Mouse (Mus musculus): ENCODE measurements around the gene Epb41l5. TPM values are rescaled to one million over a fixed set of nuclear protein-coding genes. Genes with fewer than 3 reads are reported as not detected.
A peak's percentile ranks its signal among the peaks of the same experiment; 100 is the strongest.

Gene Epb41l5
- polyA plus RNA-seq, 1 experiment from 2014 or later: 25.5 TPM

DNA sequence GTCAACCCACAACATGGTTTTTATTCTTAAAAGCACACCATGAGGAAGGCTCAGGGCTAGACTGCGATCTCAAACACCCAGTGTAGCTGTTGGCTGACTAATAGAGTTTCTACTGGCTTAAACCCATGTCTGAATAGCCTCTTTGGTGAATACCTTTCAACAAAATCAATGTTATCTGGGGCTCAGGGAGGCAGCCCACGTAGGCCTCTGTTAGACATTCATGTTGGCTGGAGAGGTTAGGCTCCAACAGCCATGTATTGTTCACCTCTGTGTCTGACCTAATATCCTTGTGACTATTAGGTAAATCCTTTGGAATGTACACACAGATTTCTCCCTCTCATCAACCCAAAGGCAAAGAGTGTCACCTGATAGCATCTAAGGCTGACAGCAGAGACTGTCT, 112.7 kb downstream of the Epb41l5 start:
- Histone ChIP-seq H3K36me3 (replicated peaks; ENCODE audit: insufficient read depth, low read length) (no peaks in the 10 kb centered on the region), H3K9me3 (ENCODE audit: low read length) (no peaks in the 10 kb centered on the region), H3K4me2 (ENCODE audit: low read depth, low read length) (no peak overlapping the region), H3K4me1 (ENCODE audit: insufficient read depth) (peaks cover 8% of the 10 kb centered on the region), H3K27me3 (ENCODE audit: insufficient read depth, low read length) (no peaks in the 10 kb centered on the region), H3K4me3 (ENCODE audit: low read depth, low read length) (no peak overlapping the region), H3K9ac (replicated peaks) (no peak overlapping the region), H3K27ac (ENCODE audit: low read depth) (0 out of 2 replicates have a peak overlapping the region, but pooled peaks have one; percentile 16)
- WGBS (ENCODE audit: insufficient replicate concordance): 58% methylated on average over 2 of the region's 2 CpGs
- DNase-seq (no peak), ATAC-seq (no peak)
- no peak for TF ChIP-seq EP300 (IDR thresholded peaks at IDR 0.05; ENCODE audit: low read depth)
- no peak for TF ChIP-seq CTCF (IDR thresholded peaks at IDR 0.05; ENCODE audit: low read depth)

GRCm38 (mm10) chr1:119534341-119534740, 114.5 kb downstream of the Epb41l5 start:
- Histone ChIP-seq H3K4me1 (ENCODE audit: insufficient read depth) (peaks cover 8% of the 10 kb centered on the region), H3K9ac (replicated peaks) (no peak overlapping the region), H3K27me3 (ENCODE audit: insufficient read depth, low read length) (no peaks in the 10 kb centered on the region), H3K36me3 (replicated peaks; ENCODE audit: insufficient read depth, low read length) (no peaks in the 10 kb centered on the region), H3K4me3 (ENCODE audit: low read depth, low read length) (no peak overlapping the region), H3K9me3 (ENCODE audit: low read length) (0 out of 2 replicates have a peak, but pooled peaks cover under 1% of the 10 kb centered on the region), H3K4me2 (ENCODE audit: low read depth, low read length) (no peak overlapping the region), H3K27ac (ENCODE audit: low read depth) (no peak overlapping the region)
- TF ChIP-seq CTCF (IDR thresholded peaks at IDR 0.05; ENCODE audit: low read depth) (no peak), EP300 (IDR thresholded peaks at IDR 0.05; ENCODE audit: low read depth) (no peak)
- no peak for DNase-seq
- WGBS (ENCODE audit: insufficient replicate concordance): 63% methylated on average over 5 of the region's 5 CpGs
- peak; percentile 23; the same call in 1 of the 2 replicates for ATAC-seq

- Histone ChIP-seq H3K4me2 (ENCODE audit: low read depth, low read length) (no peak overlapping the region), H3K9me3 (ENCODE audit: low read length) (peaks cover 7% of the 10 kb centered on the region; the same call in 1 of the 2 replicates), H3K27ac (ENCODE audit: low read depth) (no peak overlapping the region), H3K36me3 (replicated peaks; ENCODE audit: insufficient read depth, low read length) (no peaks in the 10 kb centered on the region), H3K9ac (replicated peaks) (no peak overlapping the region), H3K4me1 (ENCODE audit: insufficient read depth) (peaks cover 8% of the 10 kb centered on the region), H3K4me3 (ENCODE audit: low read depth, low read length) (no peak overlapping the region), H3K27me3 (ENCODE audit: insufficient read depth, low read length) (no peaks in the 10 kb centered on the region)
- TF ChIP-seq EP300 (IDR thresholded peaks at IDR 0.05; ENCODE audit: low read depth) (no peak), CTCF (IDR thresholded peaks at IDR 0.05; ENCODE audit: low read depth) (no peak)
- ATAC-seq: no peak
- 79% methylated on average over 18 of the region's 18 CpGs for WGBS (ENCODE audit: insufficient replicate concordance)
- DNase-seq: no peak
These were observed 115.6 kb downstream of the Epb41l5 start for GRCm38 (mm10) chr1:119533093-119533805.

- H3K27ac ChIP-seq (ENCODE audit: low read depth): no peak overlapping the region
- no peak overlapping the region for H3K9ac ChIP-seq (replicated peaks)
- H3K27me3 ChIP-seq (ENCODE audit: insufficient read depth, low read length): no peaks in the 10 kb centered on the region
- peaks cover 8% of the 10 kb centered on the region for H3K4me1 ChIP-seq (ENCODE audit: insufficient read depth)
- peaks cover 2% of the 10 kb centered on the region; the same call in 1 of the 2 replicates for H3K36me3 ChIP-seq (replicated peaks; ENCODE audit: insufficient read depth, low read length)
- TF ChIP-seq EP300 (IDR thresholded peaks at IDR 0.05; ENCODE audit: low read depth) (no peak), CTCF (IDR thresholded peaks at IDR 0.05; ENCODE audit: low read depth) (no peak)
- DNase-seq (no peak), ATAC-seq (no peak)
- no peak overlapping the region for H3K4me2 ChIP-seq (ENCODE audit: low read depth, low read length)
- 83% methylated on average over 6 of the region's 6 CpGs for WGBS (ENCODE audit: insufficient replicate concordance)
- H3K9me3 ChIP-seq (ENCODE audit: low read length): peaks cover 7% of the 10 kb centered on the region; the same call in 1 of the 2 replicates
- no peak overlapping the region for H3K4me3 ChIP-seq (ENCODE audit: low read depth, low read length)
These were observed 116.6 kb downstream of the Epb41l5 start for GRCm38 (mm10) chr1:119532165-119532564.

DNA sequence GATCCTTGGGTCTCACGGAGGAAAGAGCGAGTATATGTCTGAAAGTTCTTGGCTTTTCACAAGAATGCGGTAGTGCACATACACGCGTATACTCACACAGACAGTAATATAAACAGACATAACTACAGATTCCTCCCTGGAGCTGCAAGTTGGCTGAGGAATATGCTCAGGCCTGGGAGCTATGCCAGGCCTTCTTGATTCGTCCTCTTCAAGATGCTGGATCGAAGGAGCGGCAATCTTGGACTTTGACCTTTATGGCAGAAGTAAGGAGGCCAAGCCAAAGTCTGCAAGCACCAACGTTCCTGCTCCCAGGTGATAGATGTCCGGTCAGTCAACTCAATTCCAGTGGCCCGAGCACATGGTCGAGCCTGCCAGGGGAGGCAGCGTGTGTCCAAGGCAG, 117.9 kb downstream of the Epb41l5 start:
- H3K27ac ChIP-seq (ENCODE audit: low read depth): no peak overlapping the region
- peaks cover 12% of the 10 kb centered on the region for H3K4me1 ChIP-seq (ENCODE audit: insufficient read depth)
- DNase-seq (no peak), ATAC-seq (no peak)
- TF ChIP-seq CTCF (IDR thresholded peaks at IDR 0.05; ENCODE audit: low read depth) (no peak), EP300 (IDR thresholded peaks at IDR 0.05; ENCODE audit: low read depth) (no peak)
- H3K27me3 ChIP-seq (ENCODE audit: insufficient read depth, low read length): no peaks in the 10 kb centered on the region
- H3K4me2 ChIP-seq (ENCODE audit: low read depth, low read length): no peak overlapping the region
- peaks cover 7% of the 10 kb centered on the region; the same call in 1 of the 2 replicates for H3K9me3 ChIP-seq (ENCODE audit: low read length)
- no peak overlapping the region for H3K9ac ChIP-seq (replicated peaks)
- H3K4me3 ChIP-seq (ENCODE audit: low read depth, low read length): no peak overlapping the region
- 86% methylated on average over 13 of the region's 13 CpGs for WGBS (ENCODE audit: insufficient replicate concordance)
- H3K36me3 ChIP-seq (replicated peaks; ENCODE audit: insufficient read depth, low read length): peaks cover 5% of the 10 kb centered on the region; the same call in 1 of the 2 replicates

DNA sequence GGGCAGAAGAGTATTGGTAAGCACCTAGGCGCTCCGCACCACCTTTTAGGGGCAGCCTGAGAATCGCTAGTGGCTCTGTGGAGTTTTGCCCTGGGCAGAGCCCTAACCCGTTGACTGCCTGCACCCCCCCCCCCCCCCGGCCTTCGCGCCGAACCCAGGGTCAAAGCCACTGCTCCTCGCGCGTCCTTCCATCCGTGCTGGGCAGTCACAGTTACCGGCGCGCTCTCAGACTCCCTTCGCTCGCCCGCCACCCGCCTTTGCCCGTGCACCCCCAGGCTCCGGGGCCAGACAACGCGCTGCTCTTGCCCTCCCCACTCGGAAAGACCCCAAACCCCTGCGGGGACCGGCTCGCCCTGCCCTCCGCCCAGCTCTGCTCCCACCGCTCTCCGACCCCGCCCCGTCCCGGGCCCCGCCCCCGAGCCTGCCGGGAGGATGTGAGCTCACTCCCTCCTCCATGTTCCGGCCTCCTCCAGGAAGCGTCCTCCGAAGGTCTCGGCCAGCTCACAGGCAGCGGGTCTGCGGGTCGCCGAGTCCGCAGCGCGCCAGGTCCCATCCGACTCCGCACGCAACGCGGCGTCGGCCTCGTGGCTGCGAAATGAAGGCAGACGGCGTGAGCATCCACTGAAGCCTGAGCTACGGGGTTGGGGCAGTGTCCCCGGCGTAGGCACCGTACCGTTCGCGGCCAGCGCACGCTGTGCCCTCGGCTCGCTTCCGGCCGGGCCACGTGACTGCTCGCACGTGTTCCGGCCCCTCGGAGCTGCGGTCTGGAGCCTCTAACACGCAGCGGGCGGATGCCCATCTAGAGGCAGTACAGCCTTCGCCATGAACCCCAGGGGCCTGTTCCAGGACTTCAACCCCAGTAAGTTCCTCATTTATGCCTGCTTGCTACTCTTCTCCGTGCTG, 122.9 kb downstream of the Epb41l5 start, which contains the start of gene Tmem185b:
Tmem185b (plus strand) TSS at position 472 of the 903 bp plus-strand sequence.
- peaks cover 5% of the 10 kb centered on the region; the same call in 1 of the 2 replicates for H3K36me3 ChIP-seq (replicated peaks; ENCODE audit: insufficient read depth, low read length)
- H3K4me2 ChIP-seq (ENCODE audit: low read depth, low read length): peak within 1 kb of the TSS; percentile 83
- H3K9me3 ChIP-seq (ENCODE audit: low read length): peaks cover 7% of the 10 kb centered on the region; the same call in 1 of the 2 replicates
- DNase-seq (peak; percentile 91), ATAC-seq (peak; percentile 95)
- peaks cover 25% of the 10 kb centered on the region for H3K4me1 ChIP-seq (ENCODE audit: insufficient read depth)
- H3K27ac ChIP-seq (ENCODE audit: low read depth): peak within 1 kb of the TSS; percentile 93
- peak within 1 kb of the TSS; percentile 75 for H3K9ac ChIP-seq (replicated peaks)
- no peak for TF ChIP-seq EP300 (IDR thresholded peaks at IDR 0.05; ENCODE audit: low read depth)
- no peak for TF ChIP-seq CTCF (IDR thresholded peaks at IDR 0.05; ENCODE audit: low read depth)
- WGBS (ENCODE audit: insufficient replicate concordance): 2% methylated on average over 70 of the region's 82 CpGs
- H3K4me3 ChIP-seq (ENCODE audit: low read depth, low read length): peak within 1 kb of the TSS; percentile 61
- H3K27me3 ChIP-seq (ENCODE audit: insufficient read depth, low read length): no peaks in the 10 kb centered on the region
